Mouse (Mus musculus): ENCODE data around the gene Frmd4a. TPM values are rescaled to one million over a fixed set of nuclear protein-coding genes. Genes with fewer than 3 reads are reported as not detected.

The Frmd4a gene
- polyA plus RNA-seq, 1 experiment = 4.2 TPM

DNA sequence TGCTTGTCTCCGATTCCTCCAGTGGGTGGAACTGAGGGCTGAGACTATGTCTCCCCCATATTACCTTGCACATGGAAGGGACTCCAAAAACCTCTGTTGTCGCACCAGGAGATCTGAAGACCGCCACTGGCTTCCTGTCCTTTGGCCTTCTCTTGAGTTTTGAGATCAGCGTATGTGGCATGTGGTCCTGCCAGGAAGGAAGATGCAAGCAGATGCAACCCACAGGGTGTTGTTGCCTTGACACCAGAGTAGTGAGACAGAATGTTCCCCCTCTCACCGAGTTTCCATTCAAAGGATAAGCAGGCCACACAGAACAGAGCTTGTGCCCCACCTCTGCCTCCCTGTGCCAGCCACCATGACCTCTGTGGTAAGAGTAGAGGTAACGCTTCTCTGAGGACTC is 563.1 kb downstream of the Frmd4a start:
- Histone ChIP-seq H3K36me3 (ENCODE audit: control insufficient read depth, insufficient read depth, low read length) (peaks cover 1% of the 10 kb centered on the region; the same call in 1 of the 2 replicates), H3K4me3 (ENCODE audit: low read depth, low read length) (no peak overlapping the region), H3K4me1 (ENCODE audit: control insufficient read depth, insufficient read depth, insufficient read length, low read length) (peaks cover 2% of the 10 kb centered on the region; the same call in 1 of the 2 replicates), H3K27me3 (ENCODE audit: control insufficient read depth, insufficient read depth, low read length) (no peaks in the 10 kb centered on the region), H3K27ac (ENCODE audit: insufficient read depth, low read depth, low read length) (no peak overlapping the region)
- TF ChIP-seq CTCF (IDR thresholded peaks at IDR 0.05; ENCODE audit: extremely low read depth, insufficient read length, insufficient replicate concordance, low read depth, low read length) (no peak), POLR2A (IDR thresholded peaks at IDR 0.05; ENCODE audit: low read depth, low read length) (no peak)
- 80% methylated on average over 6 of the region's 6 CpGs for WGBS

DNA sequence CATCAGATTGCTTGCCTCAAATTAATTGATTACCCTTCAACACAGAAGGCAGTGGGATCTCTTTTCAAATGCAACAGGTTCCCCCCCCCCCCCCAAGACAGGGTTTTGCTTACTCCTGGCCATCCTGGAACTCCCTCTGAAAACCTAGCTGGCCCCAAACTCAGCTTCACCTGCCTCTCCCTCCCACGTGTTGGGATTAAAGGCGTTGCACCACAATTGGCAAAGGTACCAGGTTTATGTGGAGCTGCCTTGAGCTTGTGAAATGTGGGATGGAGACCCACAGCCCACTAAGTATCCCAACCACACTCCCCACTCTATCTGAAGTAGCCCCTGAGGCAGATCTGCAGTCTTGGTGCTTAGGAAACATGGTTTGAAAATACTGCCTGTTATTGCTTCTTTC is 565.4 kb downstream of the Frmd4a start:
- H3K4me3 ChIP-seq (ENCODE audit: low read depth, low read length) = no peak overlapping the region
- no peaks in the 10 kb centered on the region for H3K27me3 ChIP-seq (ENCODE audit: control insufficient read depth, insufficient read depth, low read length)
- H3K36me3 ChIP-seq (ENCODE audit: control insufficient read depth, insufficient read depth, low read length) = no peaks in the 10 kb centered on the region; the same call in 1 of the 2 replicates
- H3K27ac ChIP-seq (ENCODE audit: insufficient read depth, low read depth, low read length) = no peak overlapping the region
- 56% methylated on average over 2 of the region's 2 CpGs for WGBS
- TF ChIP-seq CTCF (IDR thresholded peaks at IDR 0.05; ENCODE audit: extremely low read depth, insufficient read length, insufficient replicate concordance, low read depth, low read length) = no peak
- TF ChIP-seq POLR2A (IDR thresholded peaks at IDR 0.05; ENCODE audit: low read depth, low read length) = no peak
- peaks cover 2% of the 10 kb centered on the region; the same call in 1 of the 2 replicates for H3K4me1 ChIP-seq (ENCODE audit: control insufficient read depth, insufficient read depth, insufficient read length, low read length)

DNA sequence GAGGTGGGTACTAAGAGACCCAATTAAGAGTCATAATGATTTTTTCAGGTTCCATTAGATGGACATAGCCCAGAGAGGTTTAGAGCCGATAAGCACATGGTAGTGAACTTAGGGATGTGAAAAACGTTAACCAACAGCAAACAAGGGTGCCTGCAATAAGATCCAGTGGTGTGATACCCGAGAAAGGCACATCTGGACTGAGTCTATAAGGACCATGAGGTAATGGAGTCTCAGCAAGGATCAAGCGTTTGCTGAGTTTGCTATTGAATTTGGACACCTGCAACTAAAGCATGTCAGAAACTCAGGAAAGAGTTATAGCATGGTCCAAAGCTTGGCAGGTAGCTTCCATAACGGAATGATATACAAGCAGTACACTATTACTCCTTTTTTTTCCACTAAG is 566.7 kb downstream of the Frmd4a start:
- no peak overlapping the region for H3K27ac ChIP-seq (ENCODE audit: insufficient read depth, low read depth, low read length)
- no peaks in the 10 kb centered on the region; the same call in 1 of the 2 replicates for H3K36me3 ChIP-seq (ENCODE audit: control insufficient read depth, insufficient read depth, low read length)
- no peak overlapping the region for H3K4me3 ChIP-seq (ENCODE audit: low read depth, low read length)
- H3K27me3 ChIP-seq (ENCODE audit: control insufficient read depth, insufficient read depth, low read length) = no peaks in the 10 kb centered on the region
- TF ChIP-seq CTCF (IDR thresholded peaks at IDR 0.05; ENCODE audit: extremely low read depth, insufficient read length, insufficient replicate concordance, low read depth, low read length) = no peak
- no peak for TF ChIP-seq POLR2A (IDR thresholded peaks at IDR 0.05; ENCODE audit: low read depth, low read length)
- H3K4me1 ChIP-seq (ENCODE audit: control insufficient read depth, insufficient read depth, insufficient read length, low read length) = peaks cover 2% of the 10 kb centered on the region; the same call in 1 of the 2 replicates
- WGBS = 87% methylated on average over 5 of the region's 5 CpGs

DNA sequence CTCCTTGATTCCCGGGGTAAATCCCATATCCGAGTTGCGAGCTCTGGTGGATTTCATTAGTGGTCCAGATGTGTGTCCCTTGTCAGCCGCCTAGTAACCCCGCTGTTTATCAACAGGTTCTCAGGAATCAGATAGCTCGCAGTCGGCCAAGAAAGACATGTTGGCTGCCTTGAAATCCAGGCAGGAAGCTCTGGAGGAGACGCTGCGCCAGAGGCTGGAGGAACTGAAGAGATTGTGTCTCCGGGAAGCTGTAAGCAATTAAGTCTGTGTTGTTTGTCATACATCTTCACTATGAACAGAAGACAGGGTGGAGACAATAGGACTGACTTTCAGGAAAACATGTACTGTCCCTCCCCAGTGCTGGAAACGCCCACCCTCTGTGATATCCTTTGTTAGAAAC is 568.7 kb downstream of the Frmd4a start:
- Histone ChIP-seq H3K4me1 (ENCODE audit: control insufficient read depth, insufficient read depth, insufficient read length, low read length) (peaks cover 2% of the 10 kb centered on the region; the same call in 1 of the 2 replicates), H3K27me3 (ENCODE audit: control insufficient read depth, insufficient read depth, low read length) (no peaks in the 10 kb centered on the region), H3K4me3 (ENCODE audit: low read depth, low read length) (no peak overlapping the region), H3K27ac (ENCODE audit: insufficient read depth, low read depth, low read length) (no peak overlapping the region), H3K36me3 (ENCODE audit: control insufficient read depth, insufficient read depth, low read length) (peaks cover 4% of the 10 kb centered on the region)
- WGBS = 70% methylated on average over 11 of the region's 11 CpGs
- no peak for TF ChIP-seq CTCF (IDR thresholded peaks at IDR 0.05; ENCODE audit: extremely low read depth, insufficient read length, insufficient replicate concordance, low read depth, low read length)
- TF ChIP-seq POLR2A (IDR thresholded peaks at IDR 0.05; ENCODE audit: low read depth, low read length) = no peak

DNA sequence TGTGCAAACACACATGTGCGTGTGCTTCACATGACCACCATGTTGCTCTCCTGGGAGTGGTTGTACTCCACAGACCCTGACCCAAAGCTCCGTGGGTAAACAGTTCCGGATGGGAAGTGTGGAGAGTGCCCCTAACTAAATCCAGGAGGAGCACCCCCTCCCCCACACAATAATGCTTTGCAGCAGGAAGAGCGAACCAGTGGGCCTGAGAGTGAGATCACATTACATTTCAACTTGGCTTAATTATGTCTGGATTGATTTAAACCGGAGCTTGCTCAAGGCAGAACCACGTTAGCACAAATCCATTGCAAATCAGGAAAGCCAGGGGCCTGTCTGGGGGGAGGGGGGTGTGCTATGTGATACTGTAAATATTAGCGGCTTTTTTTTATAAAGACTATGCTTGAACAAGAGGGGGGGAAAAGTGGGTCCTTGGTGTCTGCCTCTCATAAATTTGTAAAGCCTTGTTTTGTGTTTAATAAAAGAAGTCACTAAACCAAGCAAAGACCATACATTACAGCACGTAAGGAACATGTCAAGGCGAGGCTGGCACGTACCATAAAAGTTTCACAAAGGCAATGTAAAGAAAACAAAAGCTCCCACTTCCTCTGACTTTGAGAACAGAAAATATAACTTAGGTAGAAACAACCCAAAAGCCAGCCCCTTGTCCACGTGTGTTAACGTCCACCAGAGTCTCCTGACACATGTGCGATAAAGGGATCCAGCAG is 570.3 kb downstream of the Frmd4a start:
- Histone ChIP-seq H3K4me1 (ENCODE audit: control insufficient read depth, insufficient read depth, insufficient read length, low read length) (peaks cover 2% of the 10 kb centered on the region; the same call in 1 of the 2 replicates), H3K36me3 (ENCODE audit: control insufficient read depth, insufficient read depth, low read length) (peaks cover 4% of the 10 kb centered on the region), H3K27ac (ENCODE audit: insufficient read depth, low read depth, low read length) (no peak overlapping the region), H3K27me3 (ENCODE audit: control insufficient read depth, insufficient read depth, low read length) (no peaks in the 10 kb centered on the region), H3K4me3 (ENCODE audit: low read depth, low read length) (no peak overlapping the region)
- TF ChIP-seq CTCF (IDR thresholded peaks at IDR 0.05; ENCODE audit: extremely low read depth, insufficient read length, insufficient replicate concordance, low read depth, low read length) (no peak), POLR2A (IDR thresholded peaks at IDR 0.05; ENCODE audit: low read depth, low read length) (no peak)
- WGBS = 87% methylated on average over 13 of the region's 13 CpGs

DNA sequence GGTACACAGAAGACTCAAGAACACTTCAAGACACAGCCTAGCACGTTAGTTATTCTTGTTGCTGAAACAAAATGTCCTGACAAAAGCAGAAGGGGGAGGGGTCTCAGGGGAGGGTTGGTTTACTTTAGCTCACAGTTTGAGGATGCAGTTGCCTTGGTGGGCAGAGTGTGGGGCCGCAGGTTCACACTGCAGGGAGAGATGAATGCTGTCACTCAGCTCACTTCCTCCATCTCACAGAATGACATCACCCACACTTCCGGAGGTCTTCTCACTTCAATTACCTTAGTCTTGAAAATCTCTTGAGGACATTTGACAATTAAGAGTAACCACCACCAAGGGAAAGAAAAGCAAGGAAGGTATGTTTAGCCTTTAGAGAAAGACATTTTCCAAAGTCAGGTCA is 574.1 kb downstream of the Frmd4a start:
- Histone ChIP-seq H3K4me1 (ENCODE audit: control insufficient read depth, insufficient read depth, insufficient read length, low read length) (no peaks in the 10 kb centered on the region; the same call in 1 of the 2 replicates), H3K36me3 (ENCODE audit: control insufficient read depth, insufficient read depth, low read length) (peaks cover 12% of the 10 kb centered on the region), H3K4me3 (ENCODE audit: low read depth, low read length) (no peak overlapping the region), H3K27me3 (ENCODE audit: control insufficient read depth, insufficient read depth, low read length) (no peaks in the 10 kb centered on the region), H3K27ac (ENCODE audit: insufficient read depth, low read depth, low read length) (no peak overlapping the region)
- WGBS = 82% methylated on average over 3 of the region's 3 CpGs
- no peak for TF ChIP-seq POLR2A (IDR thresholded peaks at IDR 0.05; ENCODE audit: low read depth, low read length)
- TF ChIP-seq CTCF (IDR thresholded peaks at IDR 0.05; ENCODE audit: extremely low read depth, insufficient read length, insufficient replicate concordance, low read depth, low read length) = no peak

DNA sequence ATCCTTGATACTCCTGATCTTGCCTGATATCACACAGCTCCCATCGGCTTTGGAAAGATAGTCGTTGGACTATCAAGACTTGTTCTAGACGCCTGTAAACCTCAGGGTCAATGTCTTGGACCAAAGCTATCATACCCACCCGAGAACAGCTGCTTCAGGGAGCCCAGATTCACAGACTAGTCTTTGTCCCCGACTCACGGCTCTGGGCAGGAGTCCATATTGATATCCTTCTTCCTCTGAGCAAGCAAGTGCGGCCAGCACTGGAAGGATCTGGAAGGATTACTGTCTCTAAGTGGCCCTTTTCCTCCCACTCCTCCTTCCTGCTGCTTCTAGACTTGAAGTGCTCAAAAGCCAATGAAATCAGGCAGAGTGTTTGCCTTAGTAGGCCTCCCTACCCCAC is 575.1 kb downstream of the Frmd4a start:
- no peaks in the 10 kb centered on the region for H3K27me3 ChIP-seq (ENCODE audit: control insufficient read depth, insufficient read depth, low read length)
- no peaks in the 10 kb centered on the region; the same call in 1 of the 2 replicates for H3K4me1 ChIP-seq (ENCODE audit: control insufficient read depth, insufficient read depth, insufficient read length, low read length)
- no peak overlapping the region for H3K27ac ChIP-seq (ENCODE audit: insufficient read depth, low read depth, low read length)
- H3K36me3 ChIP-seq (ENCODE audit: control insufficient read depth, insufficient read depth, low read length) = peaks cover 14% of the 10 kb centered on the region
- no peak for TF ChIP-seq CTCF (IDR thresholded peaks at IDR 0.05; ENCODE audit: extremely low read depth, insufficient read length, insufficient replicate concordance, low read depth, low read length)
- TF ChIP-seq POLR2A (IDR thresholded peaks at IDR 0.05; ENCODE audit: low read depth, low read length) = no peak
- H3K4me3 ChIP-seq (ENCODE audit: low read depth, low read length) = no peak overlapping the region
- 28% methylated on average over 7 of the region's 7 CpGs for WGBS
